Mouse (Mus musculus): ENCODE measurements around the gene Tlr9. TPM values are rescaled to one million over a fixed set of nuclear protein-coding genes. Genes with fewer than 3 reads are reported as not detected.
A peak's percentile ranks its signal among the peaks of the same experiment; 100 is the strongest.

Gene Tlr9
- total RNA-seq, 2 experiments from 2014 or later, result 0.17 to 0.23 TPM

- no peak for DNase-seq
- Histone ChIP-seq H3K4me3 (no peak overlapping the region), H3K27ac (no peak overlapping the region)
- 0 out of 2 replicates have a peak, but pooled peaks have one; percentile 1 for TF ChIP-seq CTCF (IDR thresholded peaks at IDR 0.05)
- intact Hi-C loops (cut with DNase I), result no loop called here
These were observed 19.3 kb downstream of the Tlr9 start for GRCm38 (mm10) chr9:106241541-106242164.

GRCm38 (mm10) chr9:106242813-106243488 lies 20.6 kb downstream of the Tlr9 start:
- TF ChIP-seq CTCF (IDR thresholded peaks at IDR 0.05), result no peak
- H3K4me3 ChIP-seq, result 0 out of 2 replicates have a peak overlapping the region, but pooled peaks have one; percentile 1
- H3K27ac ChIP-seq, result peak overlapping the region; percentile 69
- intact Hi-C loops (cut with DNase I), result no loop called here
- DNase-seq, result peak; percentile 62

GRCm38 (mm10) chr9:106249550-106249949 lies 27.2 kb downstream of the Tlr9 start:
- intact Hi-C loops (cut with DNase I), result no loop called here

GRCm38 (mm10) chr9:106250245-106250644 lies 27.8 kb downstream of the Tlr9 start:
- H3K4me3 ChIP-seq, result no peak overlapping the region
- no peak overlapping the region for H3K27ac ChIP-seq
- intact Hi-C loops (cut with DNase I), result no loop called here
- TF ChIP-seq CTCF (IDR thresholded peaks at IDR 0.05), result no peak
- peak; percentile 46 for DNase-seq

More at GRCm38 (mm10) chr9:106249550-106249949, 27.2 kb downstream of the Tlr9 start:
- no peak for DNase-seq
- TF ChIP-seq CTCF (IDR thresholded peaks at IDR 0.05), result no peak
- Histone ChIP-seq H3K4me3 (no peak overlapping the region), H3K27ac (no peak overlapping the region)

GRCm38 (mm10) chr9:106251066-106251465 lies 28.7 kb downstream of the Tlr9 start:
- Histone ChIP-seq H3K4me3 (no peak overlapping the region), H3K27ac (no peak overlapping the region)
- no peak for DNase-seq
- no peak for TF ChIP-seq CTCF (IDR thresholded peaks at IDR 0.05)
- intact Hi-C loops (cut with DNase I), result no loop called here

- DNase-seq, result no peak
- H3K27ac ChIP-seq, result no peak overlapping the region
- TF ChIP-seq CTCF (IDR thresholded peaks at IDR 0.05), result no peak
- no peak overlapping the region for H3K4me3 ChIP-seq
- intact Hi-C loops (cut with DNase I), result no loop called here
These were observed 31.6 kb downstream of the Tlr9 start for GRCm38 (mm10) chr9:106254001-106254400.

- H3K4me3 ChIP-seq, result no peak overlapping the region
- TF ChIP-seq CTCF (IDR thresholded peaks at IDR 0.05), result no peak
- DNase-seq, result no peak
- intact Hi-C loops (cut with DNase I), result no loop called here
- H3K27ac ChIP-seq, result no peak overlapping the region
These were observed 36.0 kb downstream of the Tlr9 start for GRCm38 (mm10) chr9:106258412-106258811.

- H3K4me3 ChIP-seq, result no peak overlapping the region
- TF ChIP-seq CTCF (IDR thresholded peaks at IDR 0.05), result no peak
- no peak overlapping the region for H3K27ac ChIP-seq
- DNase-seq, result no peak
- intact Hi-C loops (cut with DNase I), result no loop called here
These were observed 36.6 kb downstream of the Tlr9 start for GRCm38 (mm10) chr9:106258990-106259389.

GRCm38 (mm10) chr9:106261058-106261457 lies 38.7 kb downstream of the Tlr9 start:
- no peak overlapping the region for H3K27ac ChIP-seq
- DNase-seq, result no peak
- H3K4me3 ChIP-seq, result no peak overlapping the region
- no peak for TF ChIP-seq CTCF (IDR thresholded peaks at IDR 0.05)
- intact Hi-C loops (cut with DNase I), result no loop called here

- Histone ChIP-seq H3K4me3 (no peak overlapping the region), H3K27ac (no peak overlapping the region)
These were observed 39.1 kb downstream of the Tlr9 start for GRCm38 (mm10) chr9:106261491-106261890.

GRCm38 (mm10) chr9:106262075-106262474 lies 39.7 kb downstream of the Tlr9 start:
- H3K4me3 ChIP-seq, result no peak overlapping the region
- no peak for DNase-seq
- no peak for TF ChIP-seq CTCF (IDR thresholded peaks at IDR 0.05)
- intact Hi-C loops (cut with DNase I), result no loop called here
- H3K27ac ChIP-seq, result no peak overlapping the region

More at GRCm38 (mm10) chr9:106261491-106261890, 39.1 kb downstream of the Tlr9 start:
- no peak for DNase-seq
- intact Hi-C loops (cut with DNase I), result no loop called here
- no peak for TF ChIP-seq CTCF (IDR thresholded peaks at IDR 0.05)

- no peak for DNase-seq
- TF ChIP-seq CTCF (IDR thresholded peaks at IDR 0.05), result no peak
- Histone ChIP-seq H3K27ac (no peak overlapping the region), H3K4me3 (no peak overlapping the region)
- intact Hi-C loops (cut with DNase I), result no loop called here
These were observed 41.1 kb downstream of the Tlr9 start for GRCm38 (mm10) chr9:106263381-106263924.

GRCm38 (mm10) chr9:106265358-106266075 lies 43.1 kb downstream of the Tlr9 start:
- no peak for DNase-seq
- Histone ChIP-seq H3K27ac (no peak overlapping the region), H3K4me3 (no peak overlapping the region)
- TF ChIP-seq CTCF (IDR thresholded peaks at IDR 0.05), result no peak
- intact Hi-C loops (cut with DNase I), result no loop called here

Data from gastrocnemius, adult 2 months (tissue).